Mouse (Mus musculus): ENCODE measurements around the gene Med9. TPM values are rescaled to one million over a fixed set of nuclear protein-coding genes. Genes with fewer than 3 reads are reported as not detected.

Gene Med9
- polyA plus RNA-seq (2015; fragmentation: Nextera tagmentation; extraction: Ambion mirVana): 32.4 and 33.7 TPM in 2 replicates

DNA sequence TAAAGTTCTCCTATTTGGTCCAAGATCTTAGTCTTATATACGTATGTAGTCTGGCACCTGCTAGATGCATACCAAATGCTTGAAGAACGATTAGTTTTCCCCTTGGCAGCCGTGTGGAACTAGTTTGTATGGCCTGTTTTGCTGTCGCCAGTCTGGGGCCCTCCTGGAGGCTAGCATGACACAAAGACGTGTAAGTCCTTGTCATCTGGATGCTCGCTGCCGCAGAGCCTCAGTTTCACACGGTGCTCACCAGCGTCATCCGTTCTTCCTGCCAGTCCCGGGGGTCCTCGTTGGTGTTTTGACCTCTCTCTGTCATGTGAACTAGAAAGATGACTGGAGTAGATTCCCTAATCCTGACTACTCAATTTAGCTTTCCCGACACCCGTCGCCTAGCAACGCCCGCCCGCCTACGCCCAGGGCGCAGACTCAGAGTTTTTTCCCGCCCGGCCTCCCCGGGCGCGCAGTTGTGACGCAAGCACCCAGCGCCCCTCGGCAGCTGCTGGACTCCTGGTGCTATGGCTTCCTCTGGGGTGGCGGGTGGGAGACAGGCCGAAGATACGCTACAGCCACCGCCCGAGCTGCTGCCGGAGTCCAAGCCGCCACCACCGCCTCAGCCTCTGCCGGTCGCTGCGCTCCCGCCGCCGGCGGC, at the start of gene Med9:
Gene Med9 (plus strand): TSS at position 455 of the 649 bp plus-strand sequence.
- Histone ChIP-seq H3K4me3 (peak within 1 kb of the TSS; percentile 71), H3K9ac (peak within 1 kb of the TSS; percentile 90), H3K4me1 (peaks cover 18% of the 10 kb centered on the region), H3K27me3 (replicated peaks) (no peaks in the 10 kb centered on the region), H3K36me3 (replicated peaks) (no peaks in the 10 kb centered on the region), H3K9me3 (no peaks in the 10 kb centered on the region), H3K27ac (peak within 1 kb of the TSS; percentile 81), H3K4me2 (peak within 1 kb of the TSS; percentile 54)
- under 1% methylated on average over 43 of the region's 43 CpGs for WGBS
- ATAC-seq (replicated peaks): peak; percentile 97

DNA sequence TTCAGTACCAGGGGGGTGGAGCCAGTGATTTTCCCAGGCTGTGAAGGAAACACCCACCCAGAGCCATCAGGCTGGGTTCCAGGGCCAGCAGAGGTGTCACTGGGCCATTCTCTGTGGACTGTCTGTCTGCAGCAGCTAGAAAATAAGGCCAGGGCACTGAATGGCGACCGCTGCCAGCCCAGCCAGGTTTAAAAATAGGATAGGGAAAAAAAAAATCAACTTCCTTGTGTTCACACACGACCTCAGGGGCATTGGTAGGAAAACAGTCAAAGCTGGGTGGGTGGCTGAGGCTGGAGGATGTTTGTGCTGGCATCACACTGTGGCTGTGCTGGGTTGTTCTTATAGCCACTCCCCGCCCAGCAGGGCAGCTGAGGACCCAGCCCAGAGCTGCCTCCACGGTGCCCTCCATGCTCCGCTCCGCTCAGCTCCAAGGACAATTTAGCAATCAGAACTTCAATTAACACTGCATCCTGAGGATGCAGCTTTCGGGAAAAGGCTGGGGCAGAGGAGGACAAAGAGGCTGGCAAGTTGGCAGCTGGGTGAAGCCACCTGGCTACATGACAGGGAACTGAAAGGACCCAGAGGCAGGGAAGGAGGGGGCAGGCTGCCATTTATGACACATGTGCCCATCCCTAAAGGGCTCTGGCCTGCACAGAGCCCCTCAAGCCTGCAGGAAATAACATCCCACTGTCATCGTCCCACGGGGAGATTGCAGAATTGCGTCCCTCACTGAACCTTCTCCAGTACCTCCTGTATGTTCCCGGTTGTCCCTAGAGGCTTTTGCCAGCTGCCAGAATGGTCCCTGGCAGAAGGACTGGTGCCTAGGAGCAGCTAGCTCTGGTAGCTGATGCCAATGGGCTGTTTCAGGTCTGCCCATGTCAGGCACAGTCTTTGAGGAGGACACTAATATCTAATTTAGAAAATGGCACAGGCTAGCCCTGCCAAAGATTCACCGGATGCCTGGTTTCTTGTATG, 48.0 kb upstream of the Med9 start:
- Histone ChIP-seq H3K4me3 (no peak overlapping the region), H3K36me3 (replicated peaks) (no peaks in the 10 kb centered on the region), H3K27ac (no peak overlapping the region), H3K4me1 (peaks cover 3% of the 10 kb centered on the region; the same call in 1 of the 2 replicates), H3K27me3 (replicated peaks) (no peaks in the 10 kb centered on the region), H3K4me2 (no peak overlapping the region), H3K9me3 (no peaks in the 10 kb centered on the region), H3K9ac (no peak overlapping the region)
- WGBS: 53% methylated on average over 13 of the region's 13 CpGs
- no peak for ATAC-seq (replicated peaks)

DNA sequence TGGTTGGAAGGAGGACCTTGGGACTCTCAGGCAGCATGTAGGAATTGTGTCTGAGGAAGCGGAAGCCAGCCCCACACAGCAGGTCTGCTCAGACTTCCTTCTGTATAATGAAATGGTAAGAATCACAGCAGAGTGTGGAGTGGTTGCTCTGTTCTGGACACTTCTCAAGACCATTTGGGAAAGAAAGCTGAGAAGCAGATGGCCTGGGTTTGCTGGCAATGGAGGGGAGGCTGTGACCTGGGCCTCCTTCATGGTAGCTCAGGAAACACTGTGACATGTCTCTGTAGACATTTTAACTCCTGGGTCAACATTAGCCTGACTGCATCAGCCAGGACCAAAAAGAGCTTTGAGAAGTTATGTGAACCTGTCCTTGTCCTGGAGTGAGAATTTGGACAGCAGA, 47.0 kb upstream of the Med9 start:
- H3K27ac ChIP-seq: no peak overlapping the region
- H3K36me3 ChIP-seq (replicated peaks): no peaks in the 10 kb centered on the region
- H3K4me3 ChIP-seq: no peak overlapping the region
- H3K4me2 ChIP-seq: no peak overlapping the region
- no peaks in the 10 kb centered on the region for H3K27me3 ChIP-seq (replicated peaks)
- 88% methylated on average over 1 of the region's 1 CpGs for WGBS
- no peaks in the 10 kb centered on the region for H3K9me3 ChIP-seq
- no peak overlapping the region for H3K9ac ChIP-seq
- no peak for ATAC-seq (replicated peaks)
- peaks cover 3% of the 10 kb centered on the region; the same call in 1 of the 2 replicates for H3K4me1 ChIP-seq

DNA sequence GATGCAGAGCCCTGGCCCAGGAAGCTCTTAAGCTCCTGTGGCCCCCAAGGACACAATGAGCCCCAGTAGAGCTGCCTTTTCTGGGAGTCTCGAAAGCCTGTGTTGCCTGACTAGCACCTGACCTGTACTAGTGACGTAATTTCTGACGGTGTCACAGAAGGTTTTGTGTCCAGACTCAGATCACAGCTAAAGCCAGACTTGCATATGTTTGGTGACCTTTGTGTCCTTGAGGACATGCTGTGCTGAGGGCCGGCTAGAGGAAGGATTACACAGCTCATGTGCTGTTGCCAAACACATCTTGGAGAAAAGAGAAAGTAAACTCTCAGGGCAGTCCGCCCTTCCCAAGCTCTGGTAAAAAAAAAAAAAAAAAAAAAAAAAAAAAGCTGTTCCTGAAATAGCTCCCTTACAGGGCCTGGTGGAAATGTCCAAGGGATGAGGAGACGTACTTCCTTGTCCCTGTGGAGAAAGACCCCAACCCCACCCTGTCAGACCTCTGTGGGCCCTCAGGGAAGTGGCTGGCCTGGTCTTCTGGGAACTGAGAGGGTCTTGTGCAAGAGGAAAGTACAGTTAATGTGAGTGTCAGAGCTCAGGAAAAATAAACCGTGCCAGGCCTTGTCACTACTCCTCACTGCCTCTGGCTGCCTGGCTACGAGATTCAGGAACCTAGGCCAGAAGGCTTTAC, 45.8 kb upstream of the Med9 start:
- ATAC-seq (replicated peaks): no peak
- Histone ChIP-seq H3K9ac (no peak overlapping the region), H3K9me3 (no peaks in the 10 kb centered on the region), H3K27me3 (replicated peaks) (no peaks in the 10 kb centered on the region), H3K27ac (no peak overlapping the region), H3K36me3 (replicated peaks) (no peaks in the 10 kb centered on the region), H3K4me3 (no peak overlapping the region), H3K4me2 (no peak overlapping the region), H3K4me1 (peaks cover 3% of the 10 kb centered on the region; the same call in 1 of the 2 replicates)
- 49% methylated on average over 8 of the region's 8 CpGs for WGBS

DNA sequence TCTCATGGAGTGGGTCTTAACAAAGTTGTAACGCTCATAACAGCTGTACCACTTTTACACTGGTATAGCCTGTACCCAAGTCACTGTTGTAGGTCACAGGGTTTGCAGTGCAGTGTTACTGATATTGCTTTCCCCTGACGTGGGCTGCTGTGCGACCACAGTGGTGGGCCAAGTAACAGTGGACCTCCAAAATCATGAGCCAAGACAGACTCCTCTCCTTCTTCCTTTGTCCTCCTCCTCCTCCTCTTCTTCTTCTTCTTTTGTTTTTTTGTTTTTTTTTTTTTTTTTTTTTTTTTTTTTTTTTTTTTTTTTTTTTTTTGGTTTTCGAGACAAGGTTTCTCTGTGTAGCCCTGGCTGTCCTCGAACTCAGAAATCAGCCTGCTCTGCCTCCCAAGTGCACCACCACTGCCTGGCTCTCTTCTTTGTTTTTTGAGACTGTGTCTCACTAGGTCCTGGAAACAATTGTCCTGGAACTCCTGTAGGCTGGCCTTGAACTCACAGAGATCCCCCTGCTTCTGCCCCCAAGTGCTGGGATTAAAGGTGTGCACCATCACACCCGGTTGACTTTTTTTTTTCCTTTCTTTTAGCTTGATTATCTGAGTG, 41.4 kb upstream of the Med9 start:
- no peaks in the 10 kb centered on the region for H3K4me1 ChIP-seq
- no peaks in the 10 kb centered on the region for H3K9me3 ChIP-seq
- no peaks in the 10 kb centered on the region for H3K27me3 ChIP-seq (replicated peaks)
- H3K27ac ChIP-seq: no peak overlapping the region
- no peak overlapping the region for H3K4me3 ChIP-seq
- no peak overlapping the region for H3K4me2 ChIP-seq
- 92% methylated on average over 6 of the region's 6 CpGs for WGBS
- ATAC-seq (replicated peaks): no peak
- H3K36me3 ChIP-seq (replicated peaks): no peaks in the 10 kb centered on the region
- H3K9ac ChIP-seq: no peak overlapping the region

DNA sequence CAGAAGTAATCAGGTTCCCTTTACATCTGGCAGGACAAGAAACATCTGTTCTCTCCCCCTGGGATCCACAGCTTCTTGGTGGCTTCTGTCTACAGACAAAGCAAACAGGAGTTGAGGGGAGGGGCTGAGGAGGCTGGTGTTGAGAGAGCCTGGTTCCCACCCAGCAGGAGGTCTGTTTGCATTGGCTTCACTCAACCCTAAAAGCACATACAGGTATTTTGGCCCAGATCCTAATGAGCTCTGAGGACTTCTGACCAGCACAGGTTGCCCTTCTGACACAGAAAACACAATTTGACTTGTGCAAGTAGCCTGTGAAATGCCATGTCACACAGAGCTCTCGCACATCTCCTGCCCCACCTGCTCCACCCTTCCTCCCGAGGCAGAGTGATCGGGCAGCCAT, 39.6 kb upstream of the Med9 start:
- Histone ChIP-seq H3K4me1 (no peaks in the 10 kb centered on the region), H3K9me3 (no peaks in the 10 kb centered on the region), H3K9ac (no peak overlapping the region), H3K4me2 (no peak overlapping the region), H3K27ac (no peak overlapping the region), H3K4me3 (no peak overlapping the region), H3K27me3 (replicated peaks) (no peaks in the 10 kb centered on the region), H3K36me3 (replicated peaks) (no peaks in the 10 kb centered on the region)
- no peak for ATAC-seq (replicated peaks)
- WGBS: 63% methylated on average over 3 of the region's 3 CpGs

DNA sequence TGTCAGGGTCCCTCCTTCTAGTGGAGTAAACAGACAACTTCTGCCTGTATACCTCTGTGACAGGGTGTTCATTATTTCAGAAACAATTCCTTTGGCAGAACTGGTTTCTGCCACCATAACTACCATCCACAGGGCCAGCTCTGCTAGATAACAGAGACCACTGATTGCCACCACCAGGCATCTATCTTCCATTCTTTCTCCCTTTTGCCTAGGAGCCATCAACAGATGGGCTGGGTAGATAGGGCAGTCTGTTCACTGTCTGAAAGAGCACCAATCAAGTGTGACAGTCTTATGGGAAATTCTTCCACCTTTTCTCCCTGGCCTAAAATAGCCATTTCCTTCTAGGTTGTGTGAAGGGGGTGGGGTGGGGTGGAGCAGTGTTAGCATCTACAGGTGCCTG, 37.4 kb upstream of the Med9 start:
- Histone ChIP-seq H3K4me2 (no peak overlapping the region), H3K9ac (no peak overlapping the region), H3K4me1 (no peaks in the 10 kb centered on the region), H3K36me3 (replicated peaks) (no peaks in the 10 kb centered on the region), H3K4me3 (no peak overlapping the region), H3K27me3 (replicated peaks) (no peaks in the 10 kb centered on the region), H3K27ac (no peak overlapping the region), H3K9me3 (no peaks in the 10 kb centered on the region)
- ATAC-seq (replicated peaks): no peak

DNA sequence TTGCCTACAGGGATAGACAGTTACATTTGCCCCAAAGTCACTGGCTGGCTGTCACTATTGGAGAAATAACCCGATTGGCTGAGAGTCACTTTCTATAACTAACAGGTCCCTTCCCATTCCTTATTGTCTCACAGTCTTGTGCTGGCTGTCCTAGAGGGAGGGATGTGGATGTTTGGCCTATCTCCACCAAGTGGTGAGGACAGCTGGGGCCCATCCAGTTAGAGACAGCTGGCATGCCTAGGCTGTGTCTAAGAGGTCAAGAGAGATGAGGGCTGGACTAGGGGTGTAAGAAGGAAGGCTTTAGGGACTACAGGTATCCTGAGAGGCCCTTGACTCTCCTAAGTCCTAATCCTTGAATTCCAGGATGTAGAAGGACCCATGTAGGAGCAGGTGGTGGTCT, 36.5 kb upstream of the Med9 start:
- no peak overlapping the region for H3K4me3 ChIP-seq
- H3K4me1 ChIP-seq: no peaks in the 10 kb centered on the region
- no peaks in the 10 kb centered on the region for H3K27me3 ChIP-seq (replicated peaks)
- no peak for ATAC-seq (replicated peaks)
- no peaks in the 10 kb centered on the region for H3K9me3 ChIP-seq
- no peak overlapping the region for H3K4me2 ChIP-seq
- no peaks in the 10 kb centered on the region for H3K36me3 ChIP-seq (replicated peaks)
- WGBS: 90% methylated on average over 1 of the region's 1 CpGs
- H3K9ac ChIP-seq: no peak overlapping the region
- no peak overlapping the region for H3K27ac ChIP-seq

DNA sequence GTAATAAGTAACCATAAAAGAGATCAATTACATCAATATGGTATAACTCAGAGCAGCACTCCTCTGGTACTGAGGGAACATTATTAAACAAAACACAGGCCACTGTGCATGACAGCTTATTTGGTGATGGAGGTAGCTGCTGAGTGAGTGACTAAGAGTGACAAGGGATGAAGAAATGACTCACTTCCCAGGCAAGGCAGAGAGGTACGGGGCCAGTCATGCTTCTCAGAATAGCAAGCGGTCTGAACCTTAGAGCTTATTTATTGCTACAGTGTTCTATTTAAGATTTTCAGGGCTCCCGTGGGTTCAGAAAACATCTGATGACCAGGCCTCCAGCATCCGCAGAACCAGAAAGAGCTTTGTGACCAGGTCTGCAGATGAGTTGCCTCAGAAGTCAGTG, 34.3 kb upstream of the Med9 start:
- no peaks in the 10 kb centered on the region for H3K4me1 ChIP-seq
- H3K9ac ChIP-seq: no peak overlapping the region
- no peak overlapping the region for H3K27ac ChIP-seq
- ATAC-seq (replicated peaks): no peak
- H3K9me3 ChIP-seq: no peaks in the 10 kb centered on the region
- H3K27me3 ChIP-seq (replicated peaks): no peaks in the 10 kb centered on the region
- 88% methylated on average over 4 of the region's 4 CpGs for WGBS
- no peaks in the 10 kb centered on the region for H3K36me3 ChIP-seq (replicated peaks)
- H3K4me2 ChIP-seq: no peak overlapping the region
- H3K4me3 ChIP-seq: no peak overlapping the region

DNA sequence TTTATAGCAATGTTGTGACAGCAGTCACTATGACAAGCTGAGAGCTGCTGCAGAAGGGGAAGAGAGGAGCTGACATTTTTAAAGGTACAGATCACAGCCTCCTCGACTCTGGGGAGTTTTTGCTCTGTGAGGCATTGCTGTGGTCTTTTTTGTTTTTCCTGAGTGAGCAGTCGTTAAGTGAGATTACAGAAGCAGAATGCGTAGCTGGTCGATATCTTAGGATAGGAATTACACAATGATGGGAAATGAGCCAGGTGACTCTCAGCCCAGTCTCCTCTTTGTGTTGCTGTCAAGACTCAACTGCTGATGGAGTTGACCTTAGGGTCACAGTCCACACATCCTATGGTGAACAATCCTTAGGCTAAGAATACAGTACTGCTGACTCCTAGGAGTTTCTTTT, 30.0 kb upstream of the Med9 start:
- H3K9me3 ChIP-seq: no peaks in the 10 kb centered on the region
- H3K4me2 ChIP-seq: no peak overlapping the region
- H3K9ac ChIP-seq: no peak overlapping the region
- no peak overlapping the region for H3K4me3 ChIP-seq
- 55% methylated on average over 4 of the region's 4 CpGs for WGBS
- no peaks in the 10 kb centered on the region for H3K27me3 ChIP-seq (replicated peaks)
- H3K36me3 ChIP-seq (replicated peaks): no peaks in the 10 kb centered on the region
- H3K4me1 ChIP-seq: no peaks in the 10 kb centered on the region
- no peak overlapping the region for H3K27ac ChIP-seq
- no peak for ATAC-seq (replicated peaks)

DNA sequence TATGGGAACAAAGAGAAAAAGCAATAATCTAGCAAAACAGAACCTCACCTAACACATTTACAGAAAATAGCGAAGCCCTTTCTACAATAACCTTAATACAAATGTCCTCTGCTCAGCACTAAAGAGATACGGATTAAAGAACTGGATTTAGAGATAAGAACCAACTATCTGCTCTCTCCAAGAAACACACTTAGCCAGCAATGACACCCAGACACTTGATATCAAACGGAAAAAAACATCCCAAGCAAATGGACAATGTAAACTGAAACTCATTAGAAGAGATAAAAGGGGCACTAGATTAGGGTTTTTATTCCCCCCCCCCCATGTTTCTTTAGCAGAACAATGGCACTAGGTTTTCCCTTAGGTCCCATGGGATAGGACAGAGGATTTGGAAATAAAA, 28.6 kb upstream of the Med9 start:
- H3K9me3 ChIP-seq: no peaks in the 10 kb centered on the region
- no peaks in the 10 kb centered on the region for H3K4me1 ChIP-seq
- no peak overlapping the region for H3K4me3 ChIP-seq
- no peaks in the 10 kb centered on the region for H3K27me3 ChIP-seq (replicated peaks)
- WGBS: 61% methylated on average over 3 of the region's 3 CpGs
- no peak overlapping the region for H3K4me2 ChIP-seq
- no peak overlapping the region for H3K9ac ChIP-seq
- ATAC-seq (replicated peaks): no peak
- no peak overlapping the region for H3K27ac ChIP-seq
- no peaks in the 10 kb centered on the region for H3K36me3 ChIP-seq (replicated peaks)

DNA sequence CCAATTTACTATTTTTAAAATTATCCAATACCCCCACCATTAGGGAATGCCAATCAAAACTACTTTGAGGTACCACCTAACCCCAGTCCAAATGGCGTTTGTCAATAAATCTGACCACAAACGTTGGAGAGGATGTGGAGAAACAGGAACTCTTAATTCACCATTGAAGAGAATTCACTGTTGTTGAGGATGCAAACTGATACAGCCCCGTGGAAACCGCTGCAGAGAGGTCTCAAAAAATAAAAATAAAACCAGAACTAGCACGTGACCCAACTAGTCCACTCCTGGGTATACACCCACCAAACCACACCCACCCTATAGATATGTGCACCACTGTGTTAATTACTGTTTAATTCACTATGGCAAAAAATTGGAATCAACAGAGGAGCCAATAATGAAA, 27.7 kb upstream of the Med9 start:
- no peaks in the 10 kb centered on the region for H3K27me3 ChIP-seq (replicated peaks)
- H3K9ac ChIP-seq: no peak overlapping the region
- H3K9me3 ChIP-seq: no peaks in the 10 kb centered on the region
- no peak overlapping the region for H3K4me3 ChIP-seq
- ATAC-seq (replicated peaks): no peak
- no peaks in the 10 kb centered on the region for H3K36me3 ChIP-seq (replicated peaks)
- no peaks in the 10 kb centered on the region for H3K4me1 ChIP-seq
- H3K4me2 ChIP-seq: no peak overlapping the region
- H3K27ac ChIP-seq: no peak overlapping the region
- WGBS: 75% methylated on average over 5 of the region's 5 CpGs

Measured in midbrain, embryonic 15.5 days (tissue).